Mouse (Mus musculus) heart, embryonic 13.5 days (tissue): ENCODE results near the gene Ptcd2. TPM values are rescaled to one million over a fixed set of nuclear protein-coding genes. Genes with fewer than 3 reads are reported as not detected.

Experiments
- ATAC-seq: fragments of 200-750 bp; cut with Nextera tagmentation; 2 replicates; pipeline ENCODE4 v1.8.0; 2017; ENCODE audit warnings: moderate TSS enrichment; ENCODE audit not compliant: insufficient number of reproducible peaks, low FRiP score, low TSS enrichment; ENCODE audit errors: extremely low read depth
- H3K27ac ChIP-seq: fragments of 300-500 bp; sonication (generic); replicated peaks from 2 replicates; pipeline ENCODE4 v1.5.1; 2015; ENCODE audit warnings: moderate library complexity, mild to moderate bottlenecking, inconsistent platforms
- H3K27me3 ChIP-seq: fragments of 300-500 bp; sonication (generic); replicated peaks from 2 replicates; pipeline ENCODE4 v1.6.1; 2015; ENCODE audit warnings: mild to moderate bottlenecking, inconsistent platforms
- H3K36me3 ChIP-seq: fragments of 300-500 bp; sonication (generic); 2 replicates; pipeline ENCODE4 v1.6.1; 2015; ENCODE audit warnings: mild to moderate bottlenecking, inconsistent platforms
- H3K4me1 ChIP-seq: fragments of 300-500 bp; sonication (generic); 2 replicates; pipeline ENCODE4 v1.6.1; 2015; ENCODE audit warnings: inconsistent platforms
- H3K4me2 ChIP-seq: fragments of 300-500 bp; sonication (generic); 2 replicates; pipeline ENCODE4 v1.6.1; 2015; ENCODE audit warnings: inconsistent platforms, mild to moderate bottlenecking, moderate library complexity
- H3K4me3 ChIP-seq: fragments of 300-500 bp; sonication (generic); 2 replicates; pipeline ENCODE4 v1.5.1; 2015; ENCODE audit warnings: moderate library complexity, mild to moderate bottlenecking, inconsistent platforms
- H3K9ac ChIP-seq: fragments of 300-500 bp; sonication (generic); 2 replicates; pipeline ENCODE4 v1.6.1; 2015; ENCODE audit warnings: inconsistent platforms, mild to moderate bottlenecking, moderate library complexity
- H3K9me3 ChIP-seq: fragments of 300-500 bp; sonication (generic); 2 replicates; pipeline ENCODE4 v1.6.1; 2016; ENCODE audit warnings: inconsistent platforms
- WGBS: fragments of 180-500 bp; shearing (Covaris S2); methylation state at CpG from one replicate; pipeline ENCODE4 v1.1.7; 2015; ENCODE audit warnings: mixed read lengths; 5-methylcytosine and 5-hydroxymethylcytosine counted together
- polyA plus RNA-seq: library from polyadenylated mRNA; unstranded; fragments of >200 nt; fragmentation: Nextera tagmentation; extraction: Ambion mirVana; gene quantifications from 2 replicates; pipeline ENCODE4 v1.2.1, GENCODE M21; 2015

The Ptcd2 gene
- polyA plus RNA-seq, 1 experiment from 2014 or later: 55.3 TPM

DNA sequence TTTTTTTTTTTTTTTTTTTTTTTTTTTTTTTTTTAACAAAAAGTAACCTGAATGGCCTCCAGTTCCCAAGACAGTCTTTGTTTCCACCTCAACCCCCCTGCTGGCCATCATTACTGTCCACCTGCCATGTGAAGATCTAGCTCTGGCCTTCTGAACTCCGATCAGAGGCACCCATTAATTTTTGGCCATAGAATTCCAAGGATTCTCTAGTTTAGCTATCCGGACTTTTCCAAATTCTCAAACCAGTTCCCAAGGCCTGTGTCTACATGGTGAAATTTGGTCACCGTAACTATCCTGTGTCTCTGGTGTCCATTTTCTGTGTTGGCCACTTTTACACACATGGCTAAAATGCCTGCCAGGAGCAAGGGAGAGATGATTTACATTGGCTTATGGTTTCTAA lies 67.0 kb downstream of the Ptcd2 start:
- Histone ChIP-seq H3K9me3 (peaks cover 8% of the 10 kb centered on the region; the same call in 1 of the 2 replicates), H3K36me3 (no peaks in the 10 kb centered on the region), H3K4me1 (peaks cover 5% of the 10 kb centered on the region), H3K27me3 (no peaks in the 10 kb centered on the region), H3K9ac (no peak overlapping the region), H3K4me2 (no peak overlapping the region), H3K27ac (no peak overlapping the region), H3K4me3 (no peak overlapping the region)
- 83% methylated on average over 3 of the region's 3 CpGs for WGBS
- no peak for ATAC-seq

DNA sequence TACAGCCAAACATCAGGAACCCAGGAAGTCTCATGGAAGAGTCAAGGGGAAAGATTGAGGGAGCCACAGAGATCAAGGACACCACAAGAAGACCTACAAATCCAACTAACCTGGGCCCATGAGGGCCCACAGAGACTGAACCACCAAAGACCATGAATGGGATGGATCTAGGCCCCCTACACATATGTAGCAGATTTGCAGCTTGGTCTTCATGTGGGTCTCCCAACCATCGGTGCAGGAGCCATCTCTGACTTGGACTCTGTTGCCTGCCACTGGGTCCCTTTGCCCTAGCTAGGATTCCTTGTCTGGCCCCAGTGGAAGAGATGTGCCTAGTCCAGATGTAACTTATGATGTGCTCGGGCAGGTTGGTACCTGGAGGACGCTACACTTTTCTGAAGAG lies 72.5 kb downstream of the Ptcd2 start:
- Histone ChIP-seq H3K27me3 (no peaks in the 10 kb centered on the region), H3K36me3 (no peaks in the 10 kb centered on the region), H3K4me1 (no peaks in the 10 kb centered on the region), H3K4me2 (no peak overlapping the region), H3K9ac (no peak overlapping the region), H3K4me3 (no peak overlapping the region), H3K9me3 (0 out of 2 replicates have a peak, but pooled peaks cover 5% of the 10 kb centered on the region), H3K27ac (no peak overlapping the region)
- ATAC-seq: no peak
- 93% methylated on average over 3 of the region's 3 CpGs for WGBS

Other genes with a start within 250 kb of the Ptcd2 start
- 0.25 and 0.31 TPM in 2 replicates for gene Zfp366, start 159.9 kb downstream of the Ptcd2 start, polyA plus RNA-seq
- gene Mrps27, start 81 bp upstream of the Ptcd2 start, polyA plus RNA-seq: 69.5 and 74.7 TPM in 2 replicates
- 111 and 116 TPM in 2 replicates for gene Map1b, start 171.8 kb upstream of the Ptcd2 start, polyA plus RNA-seq